Mouse (Mus musculus) natural killer cell, adult 2 months (primary cell): ENCODE results near the gene Imp4.
"Not testable (repeated sequence)": the region's sequence is repeated elsewhere in the genome, so short reads cannot be mapped to it uniquely, and the experiment has no call there.

Experiments
- DNase-seq, 2 experiments: peaks; one replicate each; pipeline ENCODE4 v3.0.0; 2022; ENCODE audit warnings: low spot score in 2 of 2

Gene Imp4

GRCm38 (mm10) chr1:34439215-34439960 is at the start of gene Imp4, which contains the start of gene Ccdc115:
TSS of gene Imp4 (plus strand) at chr1:34439851.
TSS of gene Ccdc115 (minus strand) at chr1:34439672.
- peak; percentile 94 to 95 for DNase-seq

- DNase-seq = no peak
These were observed 43.3 kb upstream of the Imp4 start for GRCm38 (mm10) chr1:34396321-34396720.

- no peak for DNase-seq
These were observed 40.3 kb upstream of the Imp4 start for GRCm38 (mm10) chr1:34399182-34399953.

GRCm38 (mm10) chr1:34428466-34428865 is 11.2 kb upstream of the Imp4 start:
- no peak for DNase-seq

- DNase-seq = no peak
These were observed 10.4 kb upstream of the Imp4 start for GRCm38 (mm10) chr1:34429281-34429680.

GRCm38 (mm10) chr1:34430981-34431380 is 8.7 kb upstream of the Imp4 start:
- no peak for DNase-seq

GRCm38 (mm10) chr1:34431431-34431830 is 8.2 kb upstream of the Imp4 start:
- no peak for DNase-seq

GRCm38 (mm10) chr1:34432411-34432775 is 7.3 kb upstream of the Imp4 start:
- no peak for DNase-seq

- DNase-seq = peak; percentile 23 to 27
These were observed 6.7 kb upstream of the Imp4 start for GRCm38 (mm10) chr1:34432776-34433481.

GRCm38 (mm10) chr1:34433891-34434521 is 5.6 kb upstream of the Imp4 start:
- DNase-seq = peak; percentile 32 to 35

GRCm38 (mm10) chr1:34434660-34435160 is 4.9 kb upstream of the Imp4 start:
- DNase-seq = peak; percentile 88 to 90

GRCm38 (mm10) chr1:34435371-34436120 is 4.1 kb upstream of the Imp4 start:
- DNase-seq = no peak

GRCm38 (mm10) chr1:34436374-34436773 is 3.3 kb upstream of the Imp4 start:
- DNase-seq = no peak

- not testable (repeated sequence) for DNase-seq
These were observed 2.3 kb upstream of the Imp4 start for GRCm38 (mm10) chr1:34437366-34437765.

GRCm38 (mm10) chr1:34438381-34439051 is 1.1 kb upstream of the Imp4 start:
- DNase-seq = no peak

- peak in 1 of 2 experiments; percentile 35 for DNase-seq
These were observed 445 bp downstream of the Imp4 start for GRCm38 (mm10) chr1:34439961-34440630.

- DNase-seq = no peak
These were observed 3.5 kb downstream of the Imp4 start for GRCm38 (mm10) chr1:34443124-34443523.

GRCm38 (mm10) chr1:34458431-34458830 is 18.8 kb downstream of the Imp4 start:
- no peak for DNase-seq

- DNase-seq = peak; percentile 87 to 91
These were observed 19.8 kb downstream of the Imp4 start, which contains the start of gene Ptpn18 for GRCm38 (mm10) chr1:34459284-34460060. TSS of gene Ptpn18 (plus strand) at chr1:34459762.
